Mouse (Mus musculus) thymus, adult 2 months (tissue): Measurements from ENCODE around the gene Kmt2b. TPM values are rescaled to one million over a fixed set of nuclear protein-coding genes. Genes with fewer than 3 reads are reported as not detected.

ENCODE experiments used
- DNase-seq: peaks from one replicate; pipeline ENCODE4 v3.0.0; 2021
- H3K27ac ChIP-seq: fragments of 200-500 bp; 2 replicates; pipeline ENCODE4 v1.5.1; 2012; ENCODE audit warnings: low read length, control low read depth; ENCODE audit not compliant: control insufficient read depth, insufficient read depth
- H3K27me3 ChIP-seq: fragments of 200-500 bp; 2 replicates; pipeline ENCODE4 v1.6.1; 2012; ENCODE audit warnings: mild to moderate bottlenecking, low read length, moderate library complexity, mixed read lengths; ENCODE audit not compliant: control insufficient read depth, insufficient read depth
- H3K36me3 ChIP-seq: fragments of 200-500 bp; 2 replicates; pipeline ENCODE4 v1.6.1; 2012; ENCODE audit warnings: mild to moderate bottlenecking, low read length, moderate library complexity; ENCODE audit not compliant: control insufficient read depth, insufficient read depth
- H3K4me1 ChIP-seq: fragments of 200-500 bp; replicated peaks from 2 replicates; pipeline ENCODE4 v1.6.1; 2012; ENCODE audit warnings: low read length; ENCODE audit not compliant: control insufficient read depth, insufficient read depth
- H3K4me3 ChIP-seq: fragments of 200-500 bp; 2 replicates; pipeline ENCODE4 v1.5.1; 2012; ENCODE audit warnings: mild to moderate bottlenecking, low read length, control low read depth, moderate library complexity; ENCODE audit not compliant: control insufficient read depth, insufficient read depth
- CTCF ChIP-seq: fragments of 200-500 bp; IDR thresholded peaks from 2 replicates; pipeline ENCODE4 v1.5.1; 2012; ENCODE audit warnings: mild to moderate bottlenecking, control low read depth, low read length, moderate library complexity, borderline replicate concordance; ENCODE audit not compliant: control insufficient read depth, poor library complexity, insufficient read depth; ENCODE audit errors: extremely low read depth
- POLR2A ChIP-seq: fragments of 200-500 bp; IDR thresholded peaks from 2 replicates; pipeline ENCODE4 v1.6.1; 2012; ENCODE audit warnings: mild to moderate bottlenecking, low read length, control low read depth, moderate library complexity; ENCODE audit not compliant: control insufficient read depth, poor library complexity, insufficient read depth; ENCODE audit errors: extremely low read depth
- WGBS: fragments of 180-500 bp; shearing (Covaris S2); methylation state at CpG from one replicate; pipeline ENCODE4 v1.1.7; 2018; 5-methylcytosine and 5-hydroxymethylcytosine counted together
- polyA plus RNA-seq: library from polyadenylated mRNA; depleted of rRNA; stranded (reverse); fragments of >200 nt; gene quantifications from 2 replicates; pipeline ENCODE4 v1.2.3, GENCODE M21; 2012

The Kmt2b gene
- polyA plus RNA-seq, 1 experiment, result 161 TPM

GRCm38 (mm10) chr7:30587842-30588667, 471 bp downstream of the Kmt2b start:
- Histone ChIP-seq H3K36me3 (peaks cover 30% of the 10 kb centered on the region), H3K27ac (peak overlapping the region; percentile 51; the same call in 1 of the 2 replicates), H3K4me3 (peak overlapping the region; percentile 98), H3K4me1 (peaks cover 10% of the 10 kb centered on the region), H3K27me3 (no peaks in the 10 kb centered on the region)
- TF ChIP-seq POLR2A (peak; percentile 51; the same call in 1 of the 2 replicates), CTCF (no peak)
- WGBS, result 2% methylated on average over 67 of the region's 67 CpGs
- DNase-seq, result no peak

- peaks cover 42% of the 10 kb centered on the region for H3K36me3 ChIP-seq
Measured at GRCm38 (mm10) chr7:30586455-30587020, 2.0 kb downstream of the Kmt2b start.

GRCm38 (mm10) chr7:30585170-30585569, 3.4 kb downstream of the Kmt2b start:
- WGBS, result 98% methylated on average over 7 of the region's 7 CpGs
- no peak for DNase-seq
- TF ChIP-seq POLR2A (no peak), CTCF (no peak)
- Histone ChIP-seq H3K27ac (no peak overlapping the region), H3K4me3 (no peak overlapping the region), H3K4me1 (peaks cover 10% of the 10 kb centered on the region), H3K27me3 (no peaks in the 10 kb centered on the region), H3K36me3 (peaks cover 53% of the 10 kb centered on the region)

More at GRCm38 (mm10) chr7:30586455-30587020, 2.0 kb downstream of the Kmt2b start:
- Histone ChIP-seq H3K27ac (no peak overlapping the region), H3K4me3 (no peak overlapping the region), H3K27me3 (no peaks in the 10 kb centered on the region), H3K4me1 (peaks cover 10% of the 10 kb centered on the region)
- WGBS, result 97% methylated on average over 28 of the region's 28 CpGs
- TF ChIP-seq POLR2A, result no peak
- TF ChIP-seq CTCF, result no peak
- no peak for DNase-seq

DNA sequence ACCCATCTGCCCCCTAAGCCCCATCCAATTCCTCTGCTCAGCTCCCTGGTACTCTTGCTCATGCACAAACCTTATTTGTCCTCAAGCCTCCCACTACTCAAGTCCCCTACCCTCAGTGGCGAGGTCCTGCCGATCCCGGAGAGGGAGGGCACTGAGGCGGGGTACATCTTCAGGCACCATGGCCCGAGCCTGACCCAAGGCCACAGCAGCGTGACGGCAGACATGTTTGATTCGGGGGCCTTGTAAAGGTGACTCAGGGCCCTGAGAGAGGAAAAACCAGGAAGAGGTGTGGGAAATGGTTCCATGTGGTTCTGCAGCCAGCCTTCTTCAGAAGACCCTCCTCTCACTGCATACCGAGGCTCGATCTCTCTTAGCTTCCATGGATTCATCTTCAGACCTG, 4.2 kb downstream of the Kmt2b start:
- Histone ChIP-seq H3K27ac (no peak overlapping the region), H3K36me3 (peaks cover 61% of the 10 kb centered on the region), H3K4me1 (peaks cover 6% of the 10 kb centered on the region), H3K27me3 (no peaks in the 10 kb centered on the region), H3K4me3 (no peak overlapping the region)
- 94% methylated on average over 10 of the region's 10 CpGs for WGBS
- no peak for DNase-seq
- TF ChIP-seq CTCF, result no peak
- no peak for TF ChIP-seq POLR2A

DNA sequence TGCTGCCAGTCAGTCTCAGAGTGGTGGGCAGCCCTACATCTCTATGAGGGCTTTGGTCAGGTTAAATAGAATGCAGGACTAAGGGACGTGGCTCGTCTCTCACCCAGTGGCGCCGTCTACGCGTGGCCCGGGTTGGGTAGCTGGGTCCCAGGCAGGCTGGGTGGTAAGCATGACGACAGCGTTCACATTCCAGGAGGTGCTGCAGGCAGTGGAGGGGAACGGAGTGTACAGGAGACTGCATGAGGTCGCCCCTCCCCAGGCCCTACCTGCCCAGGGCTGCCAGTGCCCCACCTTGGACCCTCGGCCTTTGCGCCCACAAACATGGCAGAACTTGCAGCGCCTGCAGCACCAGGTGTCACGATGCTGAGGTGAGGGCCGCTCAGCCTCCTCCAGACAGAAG, 7.0 kb downstream of the Kmt2b start:
- H3K27ac ChIP-seq, result no peak overlapping the region
- H3K27me3 ChIP-seq, result no peaks in the 10 kb centered on the region
- DNase-seq, result no peak
- H3K4me3 ChIP-seq, result no peak overlapping the region
- no peak for TF ChIP-seq POLR2A
- TF ChIP-seq CTCF, result no peak
- 97% methylated on average over 16 of the region's 16 CpGs for WGBS
- H3K36me3 ChIP-seq, result peaks cover 89% of the 10 kb centered on the region
- no peaks in the 10 kb centered on the region for H3K4me1 ChIP-seq

DNA sequence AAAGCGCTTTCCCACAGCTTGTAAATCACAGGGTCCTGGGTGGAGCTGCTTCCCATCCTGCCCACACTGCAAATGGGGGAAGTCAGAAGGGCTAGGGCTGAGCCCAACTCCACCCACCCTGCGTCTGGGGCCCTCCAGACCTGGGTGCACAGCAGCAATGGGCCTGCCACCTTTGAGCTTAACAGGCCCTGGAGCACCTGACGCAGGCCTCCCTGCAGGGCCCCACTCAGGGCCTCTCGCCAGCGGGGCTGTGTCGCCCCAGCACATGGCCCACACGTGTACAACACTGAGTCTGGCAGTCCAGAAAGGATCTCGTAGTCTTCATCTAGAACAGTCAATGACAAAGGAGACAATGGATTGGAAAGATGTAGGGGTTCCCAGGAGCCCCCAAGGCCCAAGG, 8.6 kb downstream of the Kmt2b start:
- no peak for DNase-seq
- no peak for TF ChIP-seq CTCF
- no peak for TF ChIP-seq POLR2A
- H3K4me1 ChIP-seq, result no peaks in the 10 kb centered on the region
- WGBS, result 95% methylated on average over 8 of the region's 8 CpGs
- no peak overlapping the region for H3K4me3 ChIP-seq
- H3K27ac ChIP-seq, result no peak overlapping the region
- peaks cover 92% of the 10 kb centered on the region for H3K36me3 ChIP-seq
- H3K27me3 ChIP-seq, result no peaks in the 10 kb centered on the region
